Mouse (Mus musculus): ENCODE data around the gene Rgs10. TPM values are rescaled to one million over a fixed set of nuclear protein-coding genes. Genes with fewer than 3 reads are reported as not detected.

Rgs10 gene
- polyA plus RNA-seq, 1 experiment from 2014 or later = 24.0 TPM

DNA sequence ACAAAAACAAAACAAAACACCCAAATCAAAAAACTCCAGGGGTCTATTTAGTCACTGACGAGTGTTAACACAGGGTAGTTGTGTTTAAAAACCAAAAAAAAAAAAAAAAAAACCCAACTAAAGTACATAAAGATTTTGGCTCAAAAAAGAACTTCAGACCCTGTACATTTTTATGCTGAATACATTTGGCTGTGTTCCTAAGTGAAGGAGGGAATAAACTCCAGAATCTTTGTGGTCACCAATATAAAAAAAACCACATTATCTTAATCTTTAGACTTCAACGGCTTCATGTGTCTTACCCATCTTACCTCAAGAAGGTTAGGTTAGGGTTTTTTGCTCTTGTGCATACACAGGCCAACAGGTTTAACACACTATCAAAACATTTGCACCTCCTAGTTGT is 22.0 kb upstream of the Rgs10 start:
- no peak for ATAC-seq (ENCODE audit: insufficient read depth, low FRiP score)
- Histone ChIP-seq H3K27ac (ENCODE audit: low read length) (no peak overlapping the region), H3K4me3 (replicated peaks; ENCODE audit: low read length) (no peak overlapping the region), H3K27me3 (ENCODE audit: control insufficient read depth, insufficient read depth, low read length) (no peaks in the 10 kb centered on the region), H3K4me2 (ENCODE audit: low read depth, low read length) (no peak overlapping the region), H3K36me3 (ENCODE audit: control insufficient read depth, insufficient read depth, low read length) (peaks cover 20% of the 10 kb centered on the region), H3K9me3 (replicated peaks; ENCODE audit: control insufficient read depth, low read length) (no peaks in the 10 kb centered on the region), H3K4me1 (ENCODE audit: control insufficient read depth, insufficient read depth, low read length) (no peaks in the 10 kb centered on the region), H3K9ac (ENCODE audit: low read length) (no peak overlapping the region)
- WGBS = 78% methylated on average over 2 of the region's 2 CpGs

DNA sequence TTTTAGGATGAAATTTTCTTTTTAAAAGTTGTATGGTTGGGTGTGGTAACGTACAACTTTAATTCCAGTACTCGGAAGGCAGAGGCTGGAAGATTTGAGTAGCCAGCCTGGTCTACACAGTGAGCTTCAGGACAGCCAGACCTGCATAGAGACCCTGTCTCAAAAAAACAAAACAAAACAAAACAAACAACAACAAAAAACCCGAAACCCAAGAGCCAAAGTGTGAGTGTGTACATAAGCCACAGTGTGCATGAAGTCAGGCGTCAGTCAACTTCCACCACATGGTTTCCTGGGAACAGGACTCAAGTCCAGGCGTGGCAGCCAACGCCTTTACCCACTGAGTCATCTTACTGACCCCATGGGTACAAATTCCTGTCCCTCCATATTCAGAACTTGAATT is 20.7 kb upstream of the Rgs10 start:
- H3K36me3 ChIP-seq (ENCODE audit: control insufficient read depth, insufficient read depth, low read length) = peaks cover 14% of the 10 kb centered on the region
- no peak overlapping the region for H3K4me3 ChIP-seq (replicated peaks; ENCODE audit: low read length)
- no peak overlapping the region for H3K27ac ChIP-seq (ENCODE audit: low read length)
- H3K4me2 ChIP-seq (ENCODE audit: low read depth, low read length) = no peak overlapping the region
- no peak overlapping the region for H3K9ac ChIP-seq (ENCODE audit: low read length)
- WGBS = 87% methylated on average over 6 of the region's 6 CpGs
- ATAC-seq (ENCODE audit: insufficient read depth, low FRiP score) = no peak
- H3K4me1 ChIP-seq (ENCODE audit: control insufficient read depth, insufficient read depth, low read length) = no peaks in the 10 kb centered on the region
- no peaks in the 10 kb centered on the region for H3K27me3 ChIP-seq (ENCODE audit: control insufficient read depth, insufficient read depth, low read length)
- no peaks in the 10 kb centered on the region for H3K9me3 ChIP-seq (replicated peaks; ENCODE audit: control insufficient read depth, low read length)

DNA sequence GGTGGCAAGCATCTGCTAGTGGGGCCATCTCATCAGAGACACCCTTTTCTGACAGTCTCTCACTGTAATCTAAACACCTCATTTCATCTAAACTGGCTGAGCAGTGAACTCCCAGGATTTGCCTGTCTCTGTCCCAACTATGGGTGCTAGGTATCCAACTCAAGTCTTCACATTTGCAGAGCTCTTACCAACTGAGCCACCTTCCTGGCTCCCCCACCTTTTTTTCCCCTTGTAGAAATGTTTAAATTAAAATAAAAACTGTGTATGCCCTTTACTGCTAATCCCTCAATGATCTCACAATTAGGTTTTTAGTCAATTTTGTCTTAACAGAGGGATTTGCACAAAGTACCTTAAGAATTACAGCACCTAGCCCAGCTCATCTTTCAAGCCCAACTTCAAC is 19.6 kb upstream of the Rgs10 start:
- H3K4me1 ChIP-seq (ENCODE audit: control insufficient read depth, insufficient read depth, low read length) = no peaks in the 10 kb centered on the region

DNA sequence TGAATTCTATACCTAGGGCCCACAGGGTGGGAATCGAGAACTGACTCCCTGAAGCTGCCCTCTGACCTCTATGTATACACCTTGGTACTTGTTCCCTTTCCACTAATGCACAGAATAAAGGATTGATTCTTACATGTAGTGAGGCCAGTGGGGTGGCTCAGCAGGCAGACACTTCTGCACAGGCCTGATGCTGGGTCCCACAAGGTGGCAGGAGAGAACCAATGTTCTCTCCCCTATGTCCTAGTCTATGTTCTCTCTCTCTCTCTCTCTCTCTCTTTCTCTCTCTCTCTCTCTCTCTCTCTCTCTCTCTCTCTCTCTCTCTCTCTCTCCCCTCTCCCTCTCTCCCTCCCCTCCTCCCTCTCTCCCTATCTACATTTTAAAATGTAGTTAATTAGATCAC is 14.7 kb upstream of the Rgs10 start:
- WGBS = 31% methylated on average over 1 of the region's 1 CpGs
- H3K27ac ChIP-seq (ENCODE audit: low read length) = no peak overlapping the region
- no peaks in the 10 kb centered on the region for H3K27me3 ChIP-seq (ENCODE audit: control insufficient read depth, insufficient read depth, low read length)
- H3K36me3 ChIP-seq (ENCODE audit: control insufficient read depth, insufficient read depth, low read length) = no peaks in the 10 kb centered on the region
- H3K4me3 ChIP-seq (replicated peaks; ENCODE audit: low read length) = no peak overlapping the region
- no peak overlapping the region for H3K9ac ChIP-seq (ENCODE audit: low read length)
- no peak; the same call in 1 of the 2 replicates for ATAC-seq (ENCODE audit: insufficient read depth, low FRiP score)
- H3K4me2 ChIP-seq (ENCODE audit: low read depth, low read length) = no peak overlapping the region
- no peaks in the 10 kb centered on the region for H3K4me1 ChIP-seq (ENCODE audit: control insufficient read depth, insufficient read depth, low read length)
- no peaks in the 10 kb centered on the region for H3K9me3 ChIP-seq (replicated peaks; ENCODE audit: control insufficient read depth, low read length)

More for the DNA sequence above, 19.6 kb upstream of the Rgs10 start:
- H3K4me3 ChIP-seq (replicated peaks; ENCODE audit: low read length) = no peak overlapping the region
- H3K9me3 ChIP-seq (replicated peaks; ENCODE audit: control insufficient read depth, low read length) = no peaks in the 10 kb centered on the region
- H3K27ac ChIP-seq (ENCODE audit: low read length) = no peak overlapping the region
- no peak for ATAC-seq (ENCODE audit: insufficient read depth, low FRiP score)
- no peak overlapping the region for H3K9ac ChIP-seq (ENCODE audit: low read length)
- H3K4me2 ChIP-seq (ENCODE audit: low read depth, low read length) = no peak overlapping the region
- no peaks in the 10 kb centered on the region for H3K27me3 ChIP-seq (ENCODE audit: control insufficient read depth, insufficient read depth, low read length)
- H3K36me3 ChIP-seq (ENCODE audit: control insufficient read depth, insufficient read depth, low read length) = peaks cover 12% of the 10 kb centered on the region; the same call in 1 of the 2 replicates

DNA sequence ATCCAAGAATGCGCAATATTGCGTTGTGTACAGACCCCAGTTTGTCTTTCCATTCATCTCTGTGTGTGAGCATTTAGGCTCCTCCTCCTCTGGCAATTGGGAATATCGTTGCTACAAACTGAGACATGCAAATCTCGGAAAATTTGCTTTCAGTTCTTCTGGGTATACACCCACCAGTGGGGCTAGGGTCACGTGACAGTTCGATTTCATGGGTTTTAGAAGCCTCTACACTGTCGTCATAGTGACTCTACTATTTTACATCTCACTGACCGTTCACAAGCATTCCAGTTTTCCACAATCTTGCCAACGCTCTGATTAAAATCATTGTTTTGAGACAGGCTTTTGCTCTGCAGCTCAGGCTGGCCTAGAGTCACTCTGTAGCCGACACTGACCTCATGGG is 14.0 kb upstream of the Rgs10 start:
- 67% methylated on average over 10 of the region's 10 CpGs for WGBS
- H3K4me2 ChIP-seq (ENCODE audit: low read depth, low read length) = no peak overlapping the region
- no peak for ATAC-seq (ENCODE audit: insufficient read depth, low FRiP score)
- H3K27ac ChIP-seq (ENCODE audit: low read length) = no peak overlapping the region
- H3K9ac ChIP-seq (ENCODE audit: low read length) = no peak overlapping the region
- H3K27me3 ChIP-seq (ENCODE audit: control insufficient read depth, insufficient read depth, low read length) = no peaks in the 10 kb centered on the region
- no peaks in the 10 kb centered on the region for H3K4me1 ChIP-seq (ENCODE audit: control insufficient read depth, insufficient read depth, low read length)
- H3K9me3 ChIP-seq (replicated peaks; ENCODE audit: control insufficient read depth, low read length) = no peaks in the 10 kb centered on the region
- no peaks in the 10 kb centered on the region for H3K36me3 ChIP-seq (ENCODE audit: control insufficient read depth, insufficient read depth, low read length)
- no peak overlapping the region for H3K4me3 ChIP-seq (replicated peaks; ENCODE audit: low read length)

DNA sequence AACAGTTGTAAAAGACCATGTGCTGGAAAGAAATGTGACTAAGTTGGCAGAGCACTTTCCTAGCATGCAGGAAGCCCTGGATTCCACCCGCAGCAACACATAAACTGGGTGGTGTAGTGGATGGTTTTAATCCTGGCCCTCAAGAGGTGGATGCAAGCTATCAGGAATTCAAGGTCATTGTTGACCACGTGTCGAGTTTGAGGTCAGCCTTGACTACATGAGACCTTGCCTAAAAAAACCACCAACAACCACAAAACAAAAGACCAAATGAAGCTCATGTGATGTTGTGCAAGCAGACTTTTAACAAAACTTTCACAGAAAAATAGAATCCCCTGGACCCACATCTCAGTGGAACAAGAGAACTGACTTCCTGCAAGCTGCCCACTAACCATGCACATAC is 3.9 kb upstream of the Rgs10 start:
- H3K27me3 ChIP-seq (ENCODE audit: control insufficient read depth, insufficient read depth, low read length) = peaks cover 23% of the 10 kb centered on the region; the same call in 1 of the 2 replicates
- no peaks in the 10 kb centered on the region for H3K9me3 ChIP-seq (replicated peaks; ENCODE audit: control insufficient read depth, low read length)
- no peak overlapping the region for H3K4me3 ChIP-seq (replicated peaks; ENCODE audit: low read length)
- ATAC-seq (ENCODE audit: insufficient read depth, low FRiP score) = no peak
- H3K9ac ChIP-seq (ENCODE audit: low read length) = no peak overlapping the region
- H3K4me1 ChIP-seq (ENCODE audit: control insufficient read depth, insufficient read depth, low read length) = peaks cover under 1% of the 10 kb centered on the region; the same call in 1 of the 2 replicates
- no peak overlapping the region for H3K27ac ChIP-seq (ENCODE audit: low read length)
- no peak overlapping the region for H3K4me2 ChIP-seq (ENCODE audit: low read depth, low read length)
- no peaks in the 10 kb centered on the region for H3K36me3 ChIP-seq (ENCODE audit: control insufficient read depth, insufficient read depth, low read length)
- 62% methylated on average over 3 of the region's 3 CpGs for WGBS

DNA sequence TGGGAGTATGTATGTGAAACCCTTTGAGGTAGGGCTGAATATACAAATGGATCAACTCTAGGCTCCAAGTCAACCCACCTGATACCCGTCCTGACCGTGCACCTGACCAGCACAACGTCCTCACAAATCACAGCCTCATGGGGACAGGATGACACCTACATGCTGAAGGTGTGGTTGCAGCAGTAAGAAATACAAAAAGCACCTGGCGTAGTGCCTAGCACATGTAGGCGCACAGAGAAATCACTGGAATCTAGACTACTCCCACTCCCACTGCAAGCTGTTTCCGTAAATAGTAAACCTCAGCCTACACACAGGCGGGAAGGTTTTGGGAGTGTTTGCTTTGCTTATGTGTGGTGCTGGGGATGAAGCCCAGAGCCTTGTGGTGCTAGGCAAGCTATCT is 3.1 kb upstream of the Rgs10 start:
- Histone ChIP-seq H3K4me3 (replicated peaks; ENCODE audit: low read length) (no peak overlapping the region), H3K36me3 (ENCODE audit: control insufficient read depth, insufficient read depth, low read length) (no peaks in the 10 kb centered on the region), H3K27ac (ENCODE audit: low read length) (no peak overlapping the region), H3K9ac (ENCODE audit: low read length) (no peak overlapping the region), H3K4me2 (ENCODE audit: low read depth, low read length) (no peak overlapping the region), H3K4me1 (ENCODE audit: control insufficient read depth, insufficient read depth, low read length) (peaks cover 7% of the 10 kb centered on the region), H3K9me3 (replicated peaks; ENCODE audit: control insufficient read depth, low read length) (no peaks in the 10 kb centered on the region), H3K27me3 (ENCODE audit: control insufficient read depth, insufficient read depth, low read length) (peaks cover 26% of the 10 kb centered on the region)
- 77% methylated on average over 7 of the region's 7 CpGs for WGBS
- ATAC-seq (ENCODE audit: insufficient read depth, low FRiP score) = no peak

DNA sequence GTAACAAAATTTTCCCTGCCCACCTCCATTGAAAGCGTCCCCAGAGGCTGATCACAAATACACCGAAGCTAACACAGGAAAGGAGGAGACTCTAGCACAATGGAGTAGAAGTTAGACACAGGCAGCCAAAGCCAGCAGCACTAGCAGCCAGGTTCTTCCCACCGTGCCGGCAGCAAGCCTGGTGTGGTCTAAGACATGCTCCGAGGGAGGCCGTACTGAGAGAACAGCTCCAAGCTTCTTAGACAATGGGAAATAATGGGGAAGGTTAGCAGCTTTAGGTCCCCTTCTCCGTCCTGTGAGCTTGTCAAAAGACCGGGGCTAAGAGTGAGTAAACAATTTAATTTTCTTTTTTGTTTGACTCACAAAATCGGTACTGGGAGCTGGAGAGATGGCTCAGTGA is 1.1 kb upstream of the Rgs10 start:
- no peak overlapping the region for H3K9ac ChIP-seq (ENCODE audit: low read length)
- H3K27me3 ChIP-seq (ENCODE audit: control insufficient read depth, insufficient read depth, low read length) = peaks cover 40% of the 10 kb centered on the region
- no peak overlapping the region for H3K4me2 ChIP-seq (ENCODE audit: low read depth, low read length)
- H3K36me3 ChIP-seq (ENCODE audit: control insufficient read depth, insufficient read depth, low read length) = no peaks in the 10 kb centered on the region
- 20% methylated on average over 9 of the region's 9 CpGs for WGBS
- ATAC-seq (ENCODE audit: insufficient read depth, low FRiP score) = no peak
- peaks cover 7% of the 10 kb centered on the region for H3K4me1 ChIP-seq (ENCODE audit: control insufficient read depth, insufficient read depth, low read length)
- H3K9me3 ChIP-seq (replicated peaks; ENCODE audit: control insufficient read depth, low read length) = no peaks in the 10 kb centered on the region
- H3K4me3 ChIP-seq (replicated peaks; ENCODE audit: low read length) = no peak overlapping the region
- H3K27ac ChIP-seq (ENCODE audit: low read length) = no peak overlapping the region

DNA sequence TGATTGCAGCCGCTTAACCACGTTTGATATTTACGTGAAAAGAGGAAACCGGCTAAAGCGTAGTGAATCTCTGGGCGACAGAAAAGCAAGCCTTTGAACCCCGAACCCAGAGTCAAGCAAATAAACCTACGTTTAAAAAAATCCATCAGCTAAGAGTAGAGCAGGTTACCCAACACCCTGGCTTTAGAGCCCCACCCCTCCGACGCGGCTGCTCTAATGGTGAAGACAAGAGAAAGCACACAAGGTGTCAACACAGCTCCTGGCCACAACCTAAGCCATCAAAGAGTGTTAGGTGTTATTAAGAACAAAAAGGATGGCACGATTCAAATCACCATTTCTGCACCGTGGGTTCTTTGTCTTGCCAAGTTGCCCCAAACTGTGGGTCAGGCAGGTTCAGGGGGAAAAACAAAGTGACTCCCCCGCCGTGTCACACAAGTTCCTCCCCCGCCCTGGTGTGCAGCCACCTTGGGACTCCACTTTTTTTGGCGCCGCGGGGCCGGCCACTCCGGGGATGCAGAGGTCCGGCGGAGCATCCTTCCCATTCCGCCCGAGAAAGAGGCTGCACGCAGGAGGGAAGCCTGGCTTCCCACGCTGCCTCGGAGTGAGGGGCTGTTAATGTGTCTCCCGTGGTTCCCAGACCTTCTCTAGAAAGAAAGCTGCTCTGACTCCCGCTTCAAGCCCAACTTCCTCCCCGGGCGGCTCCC is 1.2 kb downstream of the Rgs10 start:
- Histone ChIP-seq H3K27ac (ENCODE audit: low read length) (no peak overlapping the region), H3K9me3 (replicated peaks; ENCODE audit: control insufficient read depth, low read length) (no peaks in the 10 kb centered on the region), H3K27me3 (ENCODE audit: control insufficient read depth, insufficient read depth, low read length) (peaks cover 40% of the 10 kb centered on the region), H3K4me2 (ENCODE audit: low read depth, low read length) (peak overlapping the region; percentile 99), H3K4me3 (replicated peaks; ENCODE audit: low read length) (peak overlapping the region; percentile 71), H3K36me3 (ENCODE audit: control insufficient read depth, insufficient read depth, low read length) (no peaks in the 10 kb centered on the region), H3K4me1 (ENCODE audit: control insufficient read depth, insufficient read depth, low read length) (peaks cover 7% of the 10 kb centered on the region), H3K9ac (ENCODE audit: low read length) (peak overlapping the region; percentile 74)
- 3% methylated on average over 32 of the region's 32 CpGs for WGBS
- no peak for ATAC-seq (ENCODE audit: insufficient read depth, low FRiP score)

Data from stomach, embryonic 16.5 days (tissue).